Mouse (Mus musculus) CD8-positive naive resting alpha-beta T cell, adult 2 months (primary cell): Measurements from ENCODE around the gene Gfi1b.
A peak's percentile ranks its signal among the peaks of the same experiment; 100 is the strongest.

Source experiments
- DNase-seq, 2 experiments: peaks; one replicate each; pipeline ENCODE4 v3.0.0; 2022; ENCODE audit warnings: low read depth in 2 of 2, low spot score in 2 of 2

The Gfi1b gene

GRCm38 (mm10) chr2:28621664-28622171 is at the start of gene Gfi1b:
Gene Gfi1b (minus strand): TSS chr2:28621982.
- DNase-seq = no peak

GRCm38 (mm10) chr2:28671438-28671837 is 49.7 kb upstream of the Gfi1b start:
- no peak for DNase-seq

DNA sequence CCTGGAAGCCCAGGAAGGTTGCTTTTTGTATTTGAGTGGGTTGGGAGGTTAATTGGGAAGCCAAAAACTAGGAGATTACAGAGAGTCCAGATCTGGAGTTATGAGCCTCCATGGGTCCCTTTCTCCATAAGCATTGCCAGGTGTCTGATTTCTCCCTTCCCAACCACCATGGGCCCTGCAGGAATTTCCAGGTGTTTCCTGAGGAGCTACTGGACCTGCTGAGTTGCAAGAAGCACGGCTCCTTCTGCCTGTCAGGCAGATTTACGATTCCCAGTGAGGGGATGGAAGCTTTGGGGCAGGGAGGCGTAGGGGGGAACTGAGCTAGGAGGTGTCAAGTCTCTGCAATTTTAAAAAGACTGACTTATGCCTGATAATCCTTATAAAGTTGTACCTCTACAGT is 44.0 kb upstream of the Gfi1b start:
- no peak for DNase-seq

DNA sequence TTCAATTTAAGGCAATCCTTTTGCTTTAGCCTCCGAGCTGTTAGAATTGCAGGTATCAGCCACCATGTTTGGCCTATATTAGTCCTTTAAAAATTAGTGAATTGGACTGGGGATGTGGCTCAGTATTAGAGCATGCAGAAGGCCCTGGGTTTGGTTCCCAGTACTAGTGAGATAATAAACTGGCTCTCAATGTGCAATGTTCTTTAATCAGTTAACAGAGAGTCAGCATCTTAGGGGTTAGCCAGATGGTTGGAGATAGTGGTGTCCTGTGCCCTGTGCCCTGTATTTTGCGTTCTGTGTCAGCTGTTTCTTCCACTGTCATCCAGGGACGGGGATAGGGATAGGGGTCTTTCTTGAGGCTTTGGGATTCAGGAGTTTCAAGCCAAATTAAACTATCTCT is 41.1 kb upstream of the Gfi1b start:
- DNase-seq = no peak

DNA sequence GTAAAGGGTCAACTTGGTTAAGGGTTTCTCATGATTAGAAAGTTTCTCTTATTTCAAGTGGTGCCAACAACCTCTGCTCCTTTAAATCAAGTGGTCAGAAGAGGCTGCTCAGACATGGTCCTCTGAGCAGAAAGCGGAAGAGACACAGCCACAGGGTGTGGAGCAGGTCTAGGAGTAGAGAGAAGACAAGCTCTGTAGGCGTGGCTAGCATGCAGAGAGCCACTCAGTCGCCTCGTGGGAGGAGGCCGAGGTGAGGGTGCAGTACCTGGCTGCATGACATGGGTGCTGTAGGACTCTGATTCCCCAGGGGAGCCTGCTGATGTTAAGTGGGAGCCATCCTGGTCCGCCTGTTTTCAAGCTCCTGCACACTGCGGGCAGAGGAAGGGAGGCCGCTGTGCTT is 34.4 kb upstream of the Gfi1b start:
- no peak for DNase-seq

DNA sequence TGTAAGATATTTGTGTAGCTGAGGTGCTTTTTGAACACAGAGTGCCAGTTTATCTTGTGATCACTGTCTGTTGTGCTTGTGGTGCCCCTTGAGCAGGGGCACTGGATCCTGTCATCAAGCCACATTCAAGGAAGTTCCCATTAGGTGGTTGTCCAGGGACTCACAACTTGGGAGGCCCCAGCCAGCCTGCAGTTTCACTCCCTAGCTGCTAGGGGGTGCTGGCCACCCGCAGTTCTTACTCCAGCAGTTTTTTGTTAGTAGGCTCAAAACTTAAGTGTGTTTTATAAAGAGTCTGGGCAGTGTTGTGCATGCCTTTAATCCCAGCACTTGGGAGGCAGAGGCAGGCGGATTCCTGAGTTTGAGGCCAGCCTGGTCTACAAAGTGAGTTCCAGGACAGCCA is 32.5 kb upstream of the Gfi1b start:
- DNase-seq = peak; percentile 13 to 25

DNA sequence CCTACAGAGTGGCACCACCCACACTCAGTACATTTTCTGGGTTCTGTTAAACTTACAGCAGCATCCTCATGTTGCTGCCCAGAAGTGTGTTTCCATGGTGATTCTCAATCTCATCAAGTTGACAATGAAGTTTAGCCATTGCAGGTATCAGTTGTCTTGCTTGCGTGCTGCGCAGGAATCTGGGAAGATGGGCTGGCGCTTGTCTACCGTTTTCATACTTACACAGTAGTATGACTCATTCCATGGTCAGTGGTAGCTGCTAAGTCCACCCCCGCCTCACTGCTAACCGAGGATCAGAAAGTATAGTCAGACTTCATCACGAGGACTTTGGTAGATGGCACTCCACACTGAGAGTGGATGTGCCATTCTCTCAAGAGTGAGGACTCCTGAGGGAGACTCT is 31.6 kb upstream of the Gfi1b start:
- DNase-seq = no peak

GRCm38 (mm10) chr2:28650526-28650925 is 28.7 kb upstream of the Gfi1b start:
- no peak for DNase-seq

- DNase-seq = no peak
Observed at GRCm38 (mm10) chr2:28643081-28643480, 21.3 kb upstream of the Gfi1b start.

GRCm38 (mm10) chr2:28641435-28641941 is 19.7 kb upstream of the Gfi1b start:
- DNase-seq = no peak

- peak; percentile 91 to 95 for DNase-seq
Observed at GRCm38 (mm10) chr2:28640461-28641424, 19.0 kb upstream of the Gfi1b start, which contains the start of gene Tsc1. Gene Tsc1 (plus strand): TSS chr2:28641228.

DNA sequence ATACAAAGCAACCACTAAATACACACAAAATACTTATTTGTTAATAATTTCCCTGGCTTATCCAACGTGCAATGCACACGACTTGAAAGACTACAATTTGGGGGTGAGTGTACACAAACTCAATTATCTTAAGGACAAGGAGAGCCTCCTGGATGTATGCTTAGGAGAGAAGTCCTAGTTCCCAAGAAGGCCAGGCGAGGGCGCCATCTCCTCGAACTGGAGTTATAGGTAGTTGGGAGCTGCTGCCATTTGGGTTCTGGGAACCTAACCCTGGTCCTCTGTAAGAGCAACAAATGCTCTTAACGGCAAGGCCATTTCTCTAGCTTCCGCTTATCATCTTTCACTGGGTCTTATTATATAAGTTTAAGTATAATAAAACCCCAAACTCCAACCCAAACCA is 18.0 kb upstream of the Gfi1b start:
- DNase-seq = peak; percentile 13 to 27

- no peak for DNase-seq
Observed at GRCm38 (mm10) chr2:28638886-28639285, 17.1 kb upstream of the Gfi1b start.

GRCm38 (mm10) chr2:28638352-28638751 is 16.6 kb upstream of the Gfi1b start:
- DNase-seq = no peak

- no peak for DNase-seq
Observed at GRCm38 (mm10) chr2:28637106-28637845, 15.5 kb upstream of the Gfi1b start.

- no peak for DNase-seq
Observed at GRCm38 (mm10) chr2:28635199-28635598, 13.4 kb upstream of the Gfi1b start.

DNA sequence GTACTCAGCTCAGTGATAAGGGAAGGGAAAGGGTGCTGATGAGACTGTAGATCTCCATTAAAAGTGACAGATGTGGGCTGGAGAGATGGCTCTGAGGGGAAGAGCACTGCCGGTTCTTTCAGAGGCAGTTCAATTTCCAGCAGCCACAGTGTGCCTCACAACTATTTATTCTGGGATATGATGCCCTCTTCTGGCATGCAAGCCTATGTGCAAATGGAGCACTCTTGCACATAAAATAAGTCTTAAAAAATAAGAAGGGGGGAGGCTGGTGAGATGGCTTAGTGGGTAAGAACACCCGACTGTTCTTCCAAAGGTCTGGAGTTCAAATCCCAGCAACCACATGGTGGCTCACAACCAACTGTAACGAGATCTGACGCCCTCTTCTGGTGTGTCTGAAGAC is 11.4 kb upstream of the Gfi1b start:
- no peak for DNase-seq

DNA sequence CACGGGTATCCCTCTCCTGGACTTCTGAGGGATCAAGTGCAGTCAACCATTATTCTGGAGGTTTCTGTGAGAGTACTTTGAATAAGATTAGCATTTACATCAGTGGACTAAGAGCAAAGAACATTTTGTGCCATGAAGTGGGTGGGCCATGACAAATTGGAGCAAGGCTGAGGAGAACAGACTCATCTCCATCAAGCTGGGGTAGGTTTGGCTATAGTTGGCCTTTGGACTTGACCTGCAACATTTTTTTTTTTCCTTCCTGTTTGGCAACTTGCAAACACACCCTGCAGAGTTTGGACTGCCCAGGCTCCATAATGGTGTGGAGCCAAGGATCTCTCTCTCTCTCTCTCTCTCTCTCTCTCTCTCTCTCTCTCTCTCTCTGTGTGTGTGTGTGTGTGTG is 10.8 kb upstream of the Gfi1b start:
- no peak for DNase-seq

GRCm38 (mm10) chr2:28629911-28630381 is 8.2 kb upstream of the Gfi1b start:
- DNase-seq = no peak

DNA sequence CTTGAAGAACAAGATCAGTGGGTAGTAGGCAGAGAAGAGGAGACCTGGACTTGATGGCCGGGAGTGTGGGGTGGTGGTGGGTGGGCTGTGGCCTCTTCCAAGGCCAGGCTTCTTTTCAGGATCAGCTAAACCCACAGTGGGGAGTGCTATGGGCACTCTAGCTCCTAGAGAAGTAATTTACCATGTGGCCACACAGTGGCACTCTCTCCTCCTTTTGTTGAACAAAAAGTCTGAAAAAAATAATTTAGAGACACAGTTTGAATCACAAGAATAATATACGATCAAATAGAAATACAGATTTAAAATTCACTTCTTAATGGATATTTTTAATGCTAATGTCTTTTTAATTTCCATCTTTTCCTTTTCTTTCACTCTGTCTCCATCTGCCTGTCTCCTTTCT is 6.3 kb upstream of the Gfi1b start:
- DNase-seq = no peak

DNA sequence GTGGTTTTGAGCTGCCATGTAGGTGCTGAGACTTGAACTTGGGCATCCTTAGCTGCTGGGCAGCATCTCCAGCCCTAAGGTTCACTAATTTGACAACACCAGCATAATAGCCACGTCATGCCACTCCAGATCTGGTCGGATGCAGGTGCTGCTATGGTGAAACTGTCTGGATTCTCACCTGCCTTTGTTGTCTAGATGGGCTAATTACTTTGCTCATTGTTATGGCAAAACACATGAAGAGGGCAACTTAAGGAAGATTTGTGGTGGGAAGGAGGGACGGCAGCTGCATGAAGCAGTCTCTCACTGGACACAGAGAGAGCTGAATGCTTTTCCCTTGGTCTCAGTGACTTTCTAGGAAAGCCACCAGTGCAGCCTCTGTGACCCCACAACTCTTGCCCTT is 4.3 kb upstream of the Gfi1b start:
- DNase-seq = no peak

DNA sequence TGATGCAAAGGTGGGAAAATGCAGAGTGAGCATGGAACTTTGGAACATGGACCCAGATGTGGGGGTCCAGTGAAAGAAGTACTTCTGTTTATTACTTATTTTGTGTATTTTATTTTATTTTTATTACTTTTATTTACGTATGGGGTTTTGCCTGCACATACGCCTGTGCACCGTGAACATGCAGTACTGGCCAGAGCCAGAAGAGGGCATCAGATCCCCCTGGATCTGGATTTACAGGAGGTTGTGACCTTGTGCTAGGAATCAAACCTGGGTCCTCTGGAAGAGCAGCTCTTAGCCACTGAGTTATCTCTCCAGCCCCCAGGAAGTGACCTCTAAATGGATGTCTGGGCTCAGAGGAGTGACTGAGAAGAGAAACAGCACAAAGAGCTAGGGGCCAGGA is 3.1 kb upstream of the Gfi1b start:
- peak in 1 of 2 experiments; percentile 17 for DNase-seq
